Mouse (Mus musculus) kidney, adult 8-10 months (tissue): Measurements from ENCODE around the gene Icam5.

Experiments
- DNase-seq, 2 experiments: peaks; one replicate each; pipeline ENCODE4 v3.0.0; 2022

Icam5 gene

GRCm38 (mm10) chr9:21014691-21015570 lies 16.9 kb upstream of the Icam5 start:
- DNase-seq: peak; percentile 68 to 70

- peak; percentile 76 to 90 for DNase-seq
These were observed 16.2 kb upstream of the Icam5 start, which contains the start of gene Icam1 for GRCm38 (mm10) chr9:21015571-21016130. TSS of gene Icam1 (plus strand) at chr9:21015985.

GRCm38 (mm10) chr9:21016331-21017176 lies 15.3 kb upstream of the Icam5 start:
- peak in 1 of 2 experiments; percentile 19 for DNase-seq

- DNase-seq: no peak
These were observed 14.7 kb upstream of the Icam5 start for GRCm38 (mm10) chr9:21017177-21017575.

GRCm38 (mm10) chr9:21018600-21018999 lies 13.3 kb upstream of the Icam5 start:
- DNase-seq: no peak

- DNase-seq: no peak
These were observed 10.5 kb upstream of the Icam5 start for GRCm38 (mm10) chr9:21021363-21021762.

GRCm38 (mm10) chr9:21022288-21022687 lies 9.6 kb upstream of the Icam5 start:
- no peak for DNase-seq

GRCm38 (mm10) chr9:21022726-21023125 lies 9.1 kb upstream of the Icam5 start:
- no peak for DNase-seq

- DNase-seq: no peak
These were observed 6.5 kb upstream of the Icam5 start for GRCm38 (mm10) chr9:21025258-21025810.

- DNase-seq: no peak
These were observed 5.0 kb upstream of the Icam5 start for GRCm38 (mm10) chr9:21026849-21027248.

- no peak for DNase-seq
These were observed 4.0 kb upstream of the Icam5 start for GRCm38 (mm10) chr9:21027774-21028290.

GRCm38 (mm10) chr9:21028560-21029110 lies 3.2 kb upstream of the Icam5 start:
- DNase-seq: no peak

- peak; percentile 73 to 85 for DNase-seq
These were observed 2.4 kb upstream of the Icam5 start, which contains the start of gene Icam4 for GRCm38 (mm10) chr9:21029291-21030054. TSS of gene Icam4 (plus strand) at chr9:21029373.

GRCm38 (mm10) chr9:21030055-21030600 lies 1.7 kb upstream of the Icam5 start:
- DNase-seq: no peak

- peak; percentile 92 to 93 for DNase-seq
These were observed 1.1 kb upstream of the Icam5 start for GRCm38 (mm10) chr9:21030781-21031250.

- DNase-seq: peak; percentile 45 to 59
These were observed 500 bp upstream of the Icam5 start for GRCm38 (mm10) chr9:21031251-21031895.

- DNase-seq: no peak
These were observed 618 bp downstream of the Icam5 start for GRCm38 (mm10) chr9:21032491-21032890.

- peak; percentile 88 to 93 for DNase-seq
These were observed 1.3 kb downstream of the Icam5 start for GRCm38 (mm10) chr9:21033136-21033535.

GRCm38 (mm10) chr9:21034481-21035085 lies 2.7 kb downstream of the Icam5 start:
- DNase-seq: no peak

- no peak for DNase-seq
These were observed 3.7 kb downstream of the Icam5 start for GRCm38 (mm10) chr9:21035586-21035985.
